Mouse (Mus musculus): ENCODE data around the gene L3hypdh. TPM values are rescaled to one million over a fixed set of nuclear protein-coding genes. Genes with fewer than 3 reads are reported as not detected.
"Not testable (repeated sequence)": the region's sequence is repeated elsewhere in the genome, so short reads cannot be mapped to it uniquely, and the experiment has no call there.

The L3hypdh gene
- total RNA-seq, 1 experiment from 2014 or later = 4.0 TPM

DNA sequence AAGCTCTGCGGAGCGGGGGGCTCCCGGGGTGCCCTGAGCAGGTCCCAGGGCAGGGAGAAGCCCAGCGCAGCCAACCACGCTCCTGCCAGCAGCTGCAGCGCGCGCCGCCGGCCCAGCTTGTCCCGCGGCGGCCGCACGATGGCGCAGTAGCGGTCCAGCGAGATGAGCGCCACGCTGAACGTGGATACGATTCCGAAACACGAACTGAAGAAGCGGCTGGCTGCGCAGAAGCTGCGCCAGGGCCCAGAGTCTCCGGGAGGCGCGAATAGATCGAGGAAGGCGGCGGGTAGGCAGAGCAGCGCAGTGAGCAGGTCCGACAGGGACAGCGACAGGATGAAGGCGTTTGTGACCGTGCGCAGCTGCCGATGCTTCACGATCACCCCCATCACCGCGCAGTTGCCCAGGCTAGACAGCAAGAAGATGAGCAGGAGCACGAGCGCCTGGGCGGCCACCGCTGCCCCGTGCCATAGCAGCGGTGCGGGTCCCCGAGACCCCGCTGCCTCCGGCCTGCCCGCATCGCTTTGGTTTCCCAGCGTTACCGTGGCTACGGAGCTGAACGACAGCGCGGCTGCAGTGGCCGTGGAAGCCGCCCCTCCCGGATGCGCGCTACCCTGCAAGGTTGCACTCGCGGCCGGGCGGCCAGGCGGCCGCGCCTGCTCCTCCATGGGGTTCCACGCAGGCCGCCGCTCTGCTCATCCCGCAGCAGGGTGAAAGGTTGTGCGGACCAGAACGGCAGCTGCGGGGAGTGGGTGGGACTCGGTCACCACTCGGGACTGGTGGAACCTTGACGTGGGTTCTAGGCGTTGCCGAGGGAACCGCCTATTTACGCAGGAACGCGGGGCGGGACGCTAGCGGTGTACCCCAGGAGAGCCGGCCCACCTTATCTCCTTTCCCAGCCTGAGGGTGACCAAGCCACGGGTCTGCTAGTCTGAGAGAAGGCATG, 14.6 kb downstream of the L3hypdh start, which contains the start of gene Gpr135:
TSS of gene Gpr135 (minus strand) at position 799 of the 943 bp plus-strand sequence.
- ATAC-seq (replicated peaks in 1 of 2; ENCODE audit: insufficient read depth in 1 of 2, low FRiP score in 2 of 2, low TSS enrichment in 1 of 2, low read depth in 1 of 2, poor library complexity in 2 of 2, severe bottlenecking in 2 of 2) = peak; percentile 85 to 88

DNA sequence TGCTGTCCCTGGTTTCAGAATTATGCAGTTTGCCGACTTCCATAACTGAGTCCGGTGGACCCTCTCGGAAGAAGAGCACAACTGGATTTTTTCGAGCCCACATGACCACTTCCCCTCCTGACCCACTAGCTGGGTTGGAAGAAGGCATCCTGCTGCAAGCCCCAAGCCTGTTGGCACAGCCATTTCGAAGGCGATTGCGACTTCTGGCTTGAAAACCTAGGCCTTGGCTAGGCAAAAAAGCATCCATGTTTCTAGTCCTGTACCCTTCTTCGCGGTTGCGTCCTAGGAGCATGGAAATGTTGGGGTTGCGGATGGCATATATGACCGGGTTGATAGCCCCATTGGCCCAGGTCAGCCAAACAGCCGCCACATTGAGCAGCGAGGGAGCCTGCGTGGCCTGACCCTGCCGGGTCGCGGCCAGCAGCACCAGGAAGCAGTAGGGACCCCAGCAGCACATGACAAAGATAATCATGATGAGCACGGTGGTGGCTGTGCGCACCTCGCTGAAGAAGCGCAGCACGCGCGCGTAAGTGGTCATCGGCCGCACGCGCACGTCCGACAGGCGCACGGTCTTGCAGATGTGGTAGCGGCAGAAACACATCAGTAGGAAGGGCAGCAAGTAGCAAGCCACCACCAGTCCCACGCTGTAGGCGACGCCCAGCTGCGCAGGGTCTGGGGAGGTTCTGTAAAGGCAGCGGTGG, 15.5 kb downstream of the L3hypdh start:
- ATAC-seq (replicated peaks in 1 of 2; ENCODE audit: insufficient read depth in 1 of 2, low FRiP score in 2 of 2, low TSS enrichment in 1 of 2, low read depth in 1 of 2, poor library complexity in 2 of 2, severe bottlenecking in 2 of 2) = peak; percentile 26 to 29; a peak in 2 of 4 replicates

DNA sequence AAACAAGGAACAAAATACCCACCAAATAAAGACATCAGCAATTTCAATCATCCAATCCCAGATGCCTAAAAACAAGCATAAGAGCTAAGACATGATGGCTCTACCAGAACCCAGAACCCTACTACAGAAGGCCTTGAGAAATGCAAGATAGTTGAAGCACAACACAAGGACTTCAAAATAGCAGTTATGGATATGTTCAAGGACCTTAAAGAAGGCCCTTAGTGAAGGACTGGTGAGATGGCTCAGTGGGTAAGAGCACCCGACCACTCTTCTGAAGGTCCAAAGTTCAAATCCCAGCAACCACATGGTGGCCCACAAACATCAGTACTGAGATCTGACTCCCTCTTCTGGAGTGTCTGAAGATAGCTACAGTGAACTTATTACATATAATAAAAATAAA, 27.5 kb downstream of the L3hypdh start:
- ATAC-seq (replicated peaks in 1 of 2; ENCODE audit: insufficient read depth in 1 of 2, low FRiP score in 2 of 2, low TSS enrichment in 1 of 2, low read depth in 1 of 2, poor library complexity in 2 of 2, severe bottlenecking in 2 of 2) = no peak

DNA sequence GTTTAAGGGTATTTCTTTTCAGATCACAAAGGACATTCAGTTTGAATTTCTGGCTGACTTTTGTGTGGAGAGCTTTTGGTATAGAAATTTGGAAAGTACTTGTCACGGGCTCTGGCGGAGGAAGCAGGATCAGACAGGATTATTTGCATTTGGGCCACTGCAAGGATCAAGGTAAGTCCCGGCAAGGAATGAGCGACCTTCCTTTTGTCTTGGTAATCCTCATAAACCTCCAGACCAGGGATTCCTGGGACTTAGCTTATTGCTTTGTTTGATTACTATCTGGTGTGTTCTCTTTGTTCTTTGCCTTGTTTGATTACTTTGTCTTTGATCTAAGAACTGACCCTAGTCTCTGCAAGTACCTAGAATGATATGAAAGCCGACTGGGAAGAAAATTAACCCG, 31.4 kb downstream of the L3hypdh start:
- no peak for ATAC-seq (replicated peaks in 1 of 2; ENCODE audit: insufficient read depth in 1 of 2, low FRiP score in 2 of 2, low TSS enrichment in 1 of 2, low read depth in 1 of 2, poor library complexity in 2 of 2, severe bottlenecking in 2 of 2)

DNA sequence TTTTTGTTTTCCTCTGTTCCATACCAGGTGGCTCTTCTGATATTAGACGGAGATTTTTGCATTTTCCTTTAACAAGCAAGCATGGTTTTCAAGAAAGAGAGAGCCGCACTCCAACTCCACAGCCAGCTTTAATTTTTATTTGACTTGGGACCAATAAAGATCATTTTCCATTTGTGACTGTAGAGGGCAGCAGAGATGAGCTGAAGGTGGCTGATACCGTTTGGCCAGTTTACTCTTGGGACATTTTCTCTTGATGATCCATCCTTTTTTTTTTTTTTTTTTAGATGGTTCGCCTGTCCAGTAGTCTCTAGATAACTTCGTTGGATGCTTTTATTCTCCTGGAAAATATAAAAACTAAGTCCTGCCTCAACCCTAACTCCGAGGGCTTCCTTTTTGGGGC, 31.9 kb downstream of the L3hypdh start:
- ATAC-seq (replicated peaks in 1 of 2; ENCODE audit: insufficient read depth in 1 of 2, low FRiP score in 2 of 2, low TSS enrichment in 1 of 2, low read depth in 1 of 2, poor library complexity in 2 of 2, severe bottlenecking in 2 of 2) = 0 out of 4 replicates have a peak, but pooled peaks of 1 of the 2 experiments have one; percentile 65

DNA sequence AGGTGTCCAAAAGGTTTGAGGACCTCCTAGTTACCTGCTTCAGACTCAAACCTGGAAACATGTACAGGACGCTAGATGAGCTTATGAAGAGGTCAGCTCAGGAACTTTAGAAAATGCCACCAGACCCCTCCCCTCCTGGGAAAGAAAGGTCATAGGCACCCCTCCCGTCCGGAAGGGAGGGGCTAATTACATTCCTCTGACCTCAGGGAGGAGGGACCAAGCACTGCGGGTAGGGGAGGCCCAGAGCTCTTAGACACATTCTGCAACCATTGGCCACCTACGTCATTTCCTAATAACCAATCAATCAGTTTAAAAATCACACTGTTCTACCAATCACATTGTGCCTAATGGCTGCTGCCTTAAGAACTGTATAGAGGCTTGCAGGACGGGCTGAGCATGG, 32.7 kb downstream of the L3hypdh start:
- no peak for ATAC-seq (replicated peaks in 1 of 2; ENCODE audit: insufficient read depth in 1 of 2, low FRiP score in 2 of 2, low TSS enrichment in 1 of 2, low read depth in 1 of 2, poor library complexity in 2 of 2, severe bottlenecking in 2 of 2)

DNA sequence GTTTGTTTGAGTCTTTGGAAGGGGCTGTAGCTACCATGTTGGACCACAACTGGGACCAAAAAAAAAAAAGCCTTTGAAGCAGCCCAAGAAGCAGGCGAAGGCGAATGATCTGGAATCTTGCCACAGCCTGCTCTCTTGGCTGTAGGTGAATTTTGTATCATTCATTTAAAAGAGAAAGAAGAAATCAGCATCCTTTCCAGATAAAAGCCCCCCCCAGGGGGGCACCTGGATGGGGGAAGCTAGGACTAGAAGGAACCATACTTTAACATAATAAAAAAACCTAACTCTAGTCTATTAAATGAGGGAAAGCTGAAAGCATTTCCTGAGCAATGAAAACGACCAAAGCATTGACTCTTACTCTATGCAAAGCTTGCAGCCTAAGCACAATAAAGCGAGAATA, 34.4 kb downstream of the L3hypdh start:
- no peak for ATAC-seq (replicated peaks in 1 of 2; ENCODE audit: insufficient read depth in 1 of 2, low FRiP score in 2 of 2, low TSS enrichment in 1 of 2, low read depth in 1 of 2, poor library complexity in 2 of 2, severe bottlenecking in 2 of 2)

DNA sequence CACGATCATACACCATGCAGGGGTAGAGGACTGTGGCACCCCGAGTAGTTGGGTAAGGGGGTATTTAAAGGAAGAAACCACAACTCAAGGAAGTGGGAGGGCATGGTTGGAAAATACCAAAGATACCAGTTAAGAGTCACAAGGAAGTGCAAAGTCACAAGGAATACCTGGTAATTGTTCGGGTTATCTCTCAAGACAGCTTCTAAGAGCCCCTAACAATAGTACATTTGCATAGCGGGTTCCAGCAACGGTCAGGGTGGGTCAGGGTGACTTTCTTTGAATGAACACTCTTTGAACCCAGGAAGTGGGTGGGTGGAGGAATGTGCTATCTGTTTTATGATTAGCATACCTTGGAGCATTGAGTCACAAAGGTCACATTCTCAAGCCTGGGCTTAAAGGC, 35.1 kb downstream of the L3hypdh start:
- ATAC-seq (replicated peaks in 1 of 2; ENCODE audit: insufficient read depth in 1 of 2, low FRiP score in 2 of 2, low TSS enrichment in 1 of 2, low read depth in 1 of 2, poor library complexity in 2 of 2, severe bottlenecking in 2 of 2) = not testable (repeated sequence)

DNA sequence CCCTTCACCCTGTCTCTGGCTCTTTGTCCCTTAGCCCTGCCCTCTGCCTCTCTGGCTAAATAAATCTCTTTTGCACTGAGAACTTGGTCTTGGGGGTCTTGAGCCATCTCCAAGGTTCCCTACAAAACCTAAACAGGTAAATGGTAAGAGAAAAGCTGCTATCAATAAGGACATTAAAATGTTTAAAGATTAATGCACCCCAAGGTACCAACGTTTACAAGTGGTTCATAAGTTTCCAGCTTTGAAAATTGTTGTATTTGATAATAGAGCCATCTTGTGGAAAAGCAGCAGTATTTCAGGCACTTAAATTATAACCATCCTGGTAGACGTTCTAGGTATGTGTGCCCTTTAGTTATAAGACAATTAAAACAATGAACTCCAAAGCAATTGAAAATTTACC, 37.7 kb downstream of the L3hypdh start:
- 0 out of 4 replicates have a peak, but pooled peaks of 1 of the 2 experiments have one; percentile 46 for ATAC-seq (replicated peaks in 1 of 2; ENCODE audit: insufficient read depth in 1 of 2, low FRiP score in 2 of 2, low TSS enrichment in 1 of 2, low read depth in 1 of 2, poor library complexity in 2 of 2, severe bottlenecking in 2 of 2)

DNA sequence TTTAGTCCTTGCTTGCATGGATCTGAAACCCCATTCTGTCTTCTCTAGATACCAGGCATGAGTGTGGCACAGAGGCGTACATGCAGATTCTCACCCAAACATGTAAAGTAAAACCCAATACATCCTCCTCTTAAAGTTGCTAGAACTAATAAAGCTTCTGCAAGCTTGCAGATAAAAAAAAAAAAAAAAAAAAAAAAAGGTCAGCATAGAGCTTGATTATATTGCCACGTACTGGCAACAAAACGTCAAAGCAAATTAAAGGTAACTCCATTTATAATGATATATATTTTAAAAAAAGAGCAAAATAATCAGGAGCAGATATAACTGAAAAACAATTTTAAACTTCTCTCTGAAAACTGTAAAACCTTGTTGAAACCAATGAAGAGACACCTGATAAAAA, 44.0 kb downstream of the L3hypdh start:
- no peak for ATAC-seq (replicated peaks in 1 of 2; ENCODE audit: insufficient read depth in 1 of 2, low FRiP score in 2 of 2, low TSS enrichment in 1 of 2, low read depth in 1 of 2, poor library complexity in 2 of 2, severe bottlenecking in 2 of 2)

DNA sequence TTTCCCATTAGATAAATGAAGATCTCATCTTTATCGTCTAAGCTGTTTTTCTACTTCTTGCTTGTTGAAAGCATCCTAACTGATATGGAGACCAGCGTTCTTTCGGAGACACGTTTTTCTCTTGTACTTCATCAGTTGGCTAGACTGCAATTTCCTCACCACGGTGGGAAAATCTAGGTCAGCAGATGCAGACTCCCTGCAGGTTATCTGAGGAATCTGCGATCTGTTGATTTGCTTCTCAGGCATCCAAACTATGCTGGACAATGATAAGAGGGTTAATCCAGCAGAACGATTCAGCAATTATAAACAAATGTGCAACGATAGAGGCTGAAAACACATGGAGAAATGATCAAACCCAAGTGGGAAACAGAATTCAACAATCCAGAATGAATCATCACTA, 45.7 kb downstream of the L3hypdh start:
- ATAC-seq (replicated peaks in 1 of 2; ENCODE audit: insufficient read depth in 1 of 2, low FRiP score in 2 of 2, low TSS enrichment in 1 of 2, low read depth in 1 of 2, poor library complexity in 2 of 2, severe bottlenecking in 2 of 2) = no peak

DNA sequence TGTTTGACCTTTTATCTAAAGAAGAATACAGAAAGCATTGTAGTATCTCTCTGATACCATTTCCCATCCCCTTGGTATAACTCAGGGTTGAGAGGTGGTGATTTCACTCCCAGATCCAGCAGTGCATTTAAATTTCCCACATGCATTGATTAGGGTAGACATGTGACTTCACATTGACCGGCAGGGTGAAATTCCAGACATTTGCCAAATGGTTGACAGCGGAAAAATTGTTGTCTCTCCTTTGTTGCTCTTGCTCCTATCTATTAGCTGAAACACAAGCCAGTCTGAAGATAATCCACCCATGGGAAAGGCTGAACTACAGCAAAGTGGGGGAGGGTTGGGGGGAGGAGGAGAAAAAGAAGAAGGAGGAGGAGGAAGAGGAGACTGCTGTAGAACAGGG, 46.4 kb downstream of the L3hypdh start:
- no peak for ATAC-seq (replicated peaks in 1 of 2; ENCODE audit: insufficient read depth in 1 of 2, low FRiP score in 2 of 2, low TSS enrichment in 1 of 2, low read depth in 1 of 2, poor library complexity in 2 of 2, severe bottlenecking in 2 of 2)

DNA sequence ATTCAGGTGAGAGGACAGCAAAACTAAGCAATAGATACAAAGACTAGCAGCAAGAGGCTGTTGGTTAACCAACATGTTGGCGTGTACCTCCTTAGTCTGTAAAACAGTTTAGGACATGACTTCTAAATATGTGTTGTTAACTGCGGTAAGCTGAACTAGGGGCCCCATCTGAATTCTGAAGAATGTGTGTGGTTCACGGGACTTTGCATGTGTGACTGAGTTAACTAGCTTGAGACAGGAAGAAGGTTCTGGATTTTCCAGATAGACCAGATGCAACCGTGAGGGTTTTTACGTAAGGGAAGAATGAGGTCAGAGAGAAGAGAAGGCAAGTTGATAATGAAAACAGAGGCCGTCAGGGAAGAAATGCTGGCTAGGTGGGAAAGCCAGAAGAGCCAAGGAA, 48.2 kb downstream of the L3hypdh start:
- ATAC-seq (replicated peaks in 1 of 2; ENCODE audit: insufficient read depth in 1 of 2, low FRiP score in 2 of 2, low TSS enrichment in 1 of 2, low read depth in 1 of 2, poor library complexity in 2 of 2, severe bottlenecking in 2 of 2) = no peak

DNA sequence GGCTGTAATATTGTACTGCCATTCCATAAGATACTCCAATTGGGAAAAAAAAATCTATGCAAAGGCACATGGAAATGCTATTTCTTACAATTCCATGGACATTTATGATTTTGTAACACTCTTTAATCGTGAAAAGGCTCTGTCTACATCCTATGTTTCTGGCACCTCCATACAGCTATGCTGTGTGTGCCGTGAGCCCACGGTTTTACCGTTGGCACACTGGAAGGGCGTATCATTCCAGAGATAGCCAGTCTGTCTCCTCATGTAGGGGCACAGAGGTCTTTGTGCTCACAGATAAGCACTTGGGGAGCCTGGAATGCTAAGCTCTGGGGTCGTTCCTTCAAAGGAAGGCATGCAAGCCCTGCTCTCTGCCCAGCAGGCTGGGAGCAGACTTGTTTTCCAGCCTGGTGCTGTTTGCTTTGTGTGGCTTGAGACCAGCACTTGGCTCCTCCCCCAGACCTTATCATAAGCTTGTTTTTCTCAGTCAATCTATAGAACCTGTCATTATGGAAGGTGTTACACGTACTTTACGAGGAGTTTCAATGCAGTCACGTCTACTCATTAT, 49.1 kb downstream of the L3hypdh start:
- no peak for ATAC-seq (replicated peaks in 1 of 2; ENCODE audit: insufficient read depth in 1 of 2, low FRiP score in 2 of 2, low TSS enrichment in 1 of 2, low read depth in 1 of 2, poor library complexity in 2 of 2, severe bottlenecking in 2 of 2)

DNA sequence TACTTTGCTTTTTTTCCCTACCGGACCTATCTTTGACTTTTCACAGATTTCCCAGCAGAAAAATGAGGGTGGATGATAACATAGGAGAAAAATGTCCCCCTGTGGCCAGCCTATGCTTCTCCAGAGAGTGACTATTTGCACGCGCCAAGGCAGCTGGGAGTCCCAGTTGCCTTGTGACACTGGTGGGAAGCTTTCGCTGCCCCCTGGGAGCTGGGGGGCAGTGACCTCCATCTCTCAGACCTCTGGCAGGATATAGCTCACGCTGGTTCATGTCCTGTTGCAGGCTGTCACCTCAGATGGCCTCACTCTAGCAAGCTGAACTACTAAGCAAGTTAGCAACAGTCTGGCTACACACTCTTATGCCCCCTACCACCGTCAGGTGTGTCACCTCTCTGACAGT, 53.4 kb downstream of the L3hypdh start:
- ATAC-seq (replicated peaks in 1 of 2; ENCODE audit: insufficient read depth in 1 of 2, low FRiP score in 2 of 2, low TSS enrichment in 1 of 2, low read depth in 1 of 2, poor library complexity in 2 of 2, severe bottlenecking in 2 of 2) = no peak

DNA sequence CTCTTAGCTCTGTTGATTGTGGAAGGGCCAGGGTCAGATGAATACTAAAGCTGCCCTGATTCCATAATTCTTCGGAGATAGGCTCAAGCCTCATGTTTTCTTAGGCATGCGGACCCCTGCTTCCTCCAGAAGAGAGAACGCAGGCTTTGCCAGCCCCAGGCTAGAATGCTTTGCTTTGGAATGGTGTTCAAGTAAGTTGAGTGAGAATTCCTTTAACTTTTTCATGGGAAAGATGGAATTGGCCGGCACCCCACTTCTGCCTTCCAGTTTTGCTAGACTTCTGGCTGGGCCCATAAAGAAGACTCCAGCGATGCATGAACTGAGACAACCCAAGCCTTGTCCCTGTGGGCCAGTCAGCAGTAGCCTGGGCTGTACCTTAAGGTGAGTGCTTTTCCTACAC, 54.1 kb downstream of the L3hypdh start:
- ATAC-seq (replicated peaks in 1 of 2; ENCODE audit: insufficient read depth in 1 of 2, low FRiP score in 2 of 2, low TSS enrichment in 1 of 2, low read depth in 1 of 2, poor library complexity in 2 of 2, severe bottlenecking in 2 of 2) = no peak

DNA sequence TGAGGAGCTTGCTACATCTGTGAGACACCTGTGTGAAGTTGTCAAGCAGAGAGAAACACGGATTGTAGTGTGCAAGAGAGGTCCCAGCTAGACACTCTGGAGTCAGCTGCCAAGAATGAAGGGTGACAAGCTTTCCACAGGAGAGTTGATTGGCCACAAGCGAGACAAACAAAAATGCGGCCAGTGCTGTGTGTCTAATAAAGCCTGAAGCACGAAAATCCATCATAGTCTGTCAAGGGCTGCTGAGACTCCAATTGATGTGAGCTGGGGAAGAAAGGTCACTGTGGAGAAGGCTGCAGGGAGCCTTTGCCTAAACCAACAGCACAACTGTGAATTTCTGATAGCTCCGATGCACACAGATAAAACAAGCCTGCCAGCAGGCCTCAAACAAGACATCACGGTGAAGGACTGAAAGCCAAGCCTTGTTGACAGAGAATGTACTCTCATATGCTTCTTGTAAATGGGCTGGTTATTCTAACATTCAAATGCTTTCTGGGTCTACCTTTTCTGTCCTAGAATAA, 59.9 kb downstream of the L3hypdh start:
- no peak for ATAC-seq (replicated peaks in 1 of 2; ENCODE audit: insufficient read depth in 1 of 2, low FRiP score in 2 of 2, low TSS enrichment in 1 of 2, low read depth in 1 of 2, poor library complexity in 2 of 2, severe bottlenecking in 2 of 2)

DNA sequence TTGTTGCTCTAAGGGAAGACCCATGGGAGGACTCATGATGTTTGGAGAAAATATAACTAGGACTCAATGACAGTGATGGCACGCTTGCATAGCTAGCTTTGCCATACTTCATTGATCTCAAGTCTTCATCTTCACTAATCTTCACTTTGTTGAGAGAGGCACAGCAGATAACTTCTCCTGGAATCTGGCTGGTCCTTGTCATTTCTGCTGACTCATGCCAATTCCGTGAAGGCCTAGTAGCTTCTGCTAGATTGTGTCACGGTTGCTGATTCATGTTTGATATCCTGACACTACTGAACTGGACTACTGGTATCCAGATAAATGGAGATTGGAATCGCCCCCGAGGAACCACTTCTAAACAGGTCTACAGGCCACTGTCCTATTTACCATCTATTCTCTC, 61.7 kb downstream of the L3hypdh start:
- no peak for ATAC-seq (replicated peaks in 1 of 2; ENCODE audit: insufficient read depth in 1 of 2, low FRiP score in 2 of 2, low TSS enrichment in 1 of 2, low read depth in 1 of 2, poor library complexity in 2 of 2, severe bottlenecking in 2 of 2)
